Mouse (Mus musculus) erythroid progenitor cell, adult 5-6 weeks (primary cell): ENCODE measurements around the gene Phf13. TPM values are rescaled to one million over a fixed set of nuclear protein-coding genes. Genes with fewer than 3 reads are reported as not detected.

Source experiments
- ATAC-seq: replicated peaks from 2 replicates; pipeline ENCODE4 v1.8.0; 2016; ENCODE audit warnings: moderate number of reproducible peaks, mild to moderate bottlenecking, moderate TSS enrichment, inconsistent platforms; ENCODE audit not compliant: poor library complexity, low FRiP score, severe bottlenecking
- total RNA-seq, 2 experiments: library from RNA; stranded (forward) in 1 of 2; stranded (reverse) in 1 of 2; fragments of 150-400 nt in 1 of 2; fragments of 186-747, 209-891 nt in 1 of 2; gene quantifications; 2 replicates each; pipeline versions ENCODE4 v1.2.3 to v1.2.4; 2015 to 2017; ENCODE audit warnings: low replicate concordance in 2 of 2

Gene Phf13
- total RNA-seq, 2 experiments from 2014 or later = 0.83 to 2.9 TPM

- ATAC-seq = no peak
Observed at GRCm38 (mm10) chr4:152019073-152019472, 23.0 kb upstream of the Phf13 start.

- ATAC-seq = no peak
Observed at GRCm38 (mm10) chr4:152013036-152013813, 17.2 kb upstream of the Phf13 start.

GRCm38 (mm10) chr4:152012109-152012508 is 16.1 kb upstream of the Phf13 start:
- no peak for ATAC-seq

GRCm38 (mm10) chr4:152011171-152011760 is 15.2 kb upstream of the Phf13 start:
- ATAC-seq = no peak

GRCm38 (mm10) chr4:152010707-152011134 is 14.7 kb upstream of the Phf13 start:
- ATAC-seq = no peak

GRCm38 (mm10) chr4:152010091-152010706 is 14.1 kb upstream of the Phf13 start:
- ATAC-seq = peak; percentile 57

- ATAC-seq = no peak
Observed at GRCm38 (mm10) chr4:152009076-152010051, 13.3 kb upstream of the Phf13 start.

- ATAC-seq = peak; percentile 90
Observed at GRCm38 (mm10) chr4:152008622-152009075, 12.6 kb upstream of the Phf13 start, which contains the start of gene Klhl21. Klhl21 (plus strand) TSS chr4:152008803.

GRCm38 (mm10) chr4:152008148-152008500 is 12.1 kb upstream of the Phf13 start:
- ATAC-seq = no peak

- no peak for ATAC-seq
Observed at GRCm38 (mm10) chr4:152007481-152008147, 11.6 kb upstream of the Phf13 start.

GRCm38 (mm10) chr4:152006812-152007211 is 10.8 kb upstream of the Phf13 start:
- no peak for ATAC-seq

GRCm38 (mm10) chr4:152006137-152006536 is 10.1 kb upstream of the Phf13 start:
- ATAC-seq = no peak

GRCm38 (mm10) chr4:152002063-152002462 is 6.0 kb upstream of the Phf13 start:
- ATAC-seq = no peak

- ATAC-seq = no peak
Observed at GRCm38 (mm10) chr4:152001335-152001734, 5.3 kb upstream of the Phf13 start.

GRCm38 (mm10) chr4:152000906-152001305 is 4.8 kb upstream of the Phf13 start:
- no peak for ATAC-seq

- ATAC-seq = no peak
Observed at GRCm38 (mm10) chr4:151999481-151999880, 3.4 kb upstream of the Phf13 start.

GRCm38 (mm10) chr4:151997701-151998100 is 1.6 kb upstream of the Phf13 start:
- no peak for ATAC-seq

- ATAC-seq = no peak
Observed at GRCm38 (mm10) chr4:151996951-151997222, 829 bp upstream of the Phf13 start.

- ATAC-seq = no peak
Observed at GRCm38 (mm10) chr4:151995371-151996172, 486 bp downstream of the Phf13 start.
